Mouse (Mus musculus): ENCODE measurements around the gene Strc. TPM values are rescaled to one million over a fixed set of nuclear protein-coding genes. Genes with fewer than 3 reads are reported as not detected.
"Not testable (repeated sequence)": the region's sequence is repeated elsewhere in the genome, so short reads cannot be mapped to it uniquely, and the experiment has no call there.

Gene Strc
- polyA plus RNA-seq (2012; rRNA removed): 0.17 and 0.30 TPM in 2 replicates

GRCm38 (mm10) chr2:121386961-121387575 is at the start of gene Strc:
Gene Strc, minus strand, starts transcription at chr2:121387168.
- not testable (repeated sequence) for H3K27ac ChIP-seq (ENCODE audit: insufficient read depth, low read length); H3K4me3 ChIP-seq (ENCODE audit: insufficient read depth, low read length); H3K4me1 ChIP-seq (ENCODE audit: control insufficient read depth, insufficient read depth, low read length)

GRCm38 (mm10) chr2:121434854-121435253 is 47.9 kb upstream of the Strc start:
- no peak overlapping the region for H3K27ac ChIP-seq (ENCODE audit: insufficient read depth, low read length)
- H3K4me3 ChIP-seq (ENCODE audit: insufficient read depth, low read length): no peak overlapping the region
- TF ChIP-seq CTCF (IDR thresholded peaks at IDR 0.05; ENCODE audit: extremely low read depth, insufficient read depth, low read length) (no peak), POLR2A (IDR thresholded peaks at IDR 0.05; ENCODE audit: extremely low read depth, insufficient read depth, low read length) (no peak)
- H3K4me1 ChIP-seq (ENCODE audit: control insufficient read depth, insufficient read depth, low read length): no peaks in the 10 kb centered on the region

- Histone ChIP-seq H3K4me3 (ENCODE audit: insufficient read depth, low read length) (no peak overlapping the region), H3K27ac (ENCODE audit: insufficient read depth, low read length) (no peak overlapping the region), H3K4me1 (ENCODE audit: control insufficient read depth, insufficient read depth, low read length) (no peaks in the 10 kb centered on the region)
- no peak for TF ChIP-seq POLR2A (IDR thresholded peaks at IDR 0.05; ENCODE audit: extremely low read depth, insufficient read depth, low read length)
- no peak for TF ChIP-seq CTCF (IDR thresholded peaks at IDR 0.05; ENCODE audit: extremely low read depth, insufficient read depth, low read length)
Observed at GRCm38 (mm10) chr2:121425890-121426289, 38.9 kb upstream of the Strc start.

GRCm38 (mm10) chr2:121423166-121423565 is 36.2 kb upstream of the Strc start:
- Histone ChIP-seq H3K4me3 (ENCODE audit: insufficient read depth, low read length) (no peak overlapping the region), H3K4me1 (ENCODE audit: control insufficient read depth, insufficient read depth, low read length) (no peaks in the 10 kb centered on the region; the same call in 1 of the 2 replicates), H3K27ac (ENCODE audit: insufficient read depth, low read length) (no peak overlapping the region)
- TF ChIP-seq CTCF (IDR thresholded peaks at IDR 0.05; ENCODE audit: extremely low read depth, insufficient read depth, low read length) (no peak), POLR2A (IDR thresholded peaks at IDR 0.05; ENCODE audit: extremely low read depth, insufficient read depth, low read length) (no peak)

DNA sequence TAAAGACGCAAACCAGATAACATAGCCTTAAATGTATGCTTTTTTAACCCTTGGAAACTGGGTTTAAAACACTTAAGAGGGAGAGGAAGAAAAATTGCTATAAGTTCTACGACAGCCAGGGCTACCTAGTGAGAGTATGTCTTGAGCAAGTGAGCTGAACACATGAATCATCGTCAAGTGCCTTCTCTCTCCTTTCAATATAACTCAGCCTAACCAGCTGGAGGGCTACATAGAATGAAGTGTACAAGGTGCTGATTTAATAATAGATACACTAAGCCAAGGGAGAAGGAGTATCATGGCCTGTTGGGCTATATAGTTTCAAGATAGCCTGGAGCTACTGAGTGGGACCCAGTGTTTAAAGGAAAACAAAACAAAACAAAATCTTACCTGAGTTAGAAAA is 31.5 kb upstream of the Strc start:
- H3K27ac ChIP-seq (ENCODE audit: insufficient read depth, low read length): no peak overlapping the region
- H3K4me1 ChIP-seq (ENCODE audit: control insufficient read depth, insufficient read depth, low read length): peaks cover 3% of the 10 kb centered on the region; the same call in 1 of the 2 replicates
- no peak overlapping the region for H3K4me3 ChIP-seq (ENCODE audit: insufficient read depth, low read length)
- TF ChIP-seq CTCF (IDR thresholded peaks at IDR 0.05; ENCODE audit: extremely low read depth, insufficient read depth, low read length) (no peak), POLR2A (IDR thresholded peaks at IDR 0.05; ENCODE audit: extremely low read depth, insufficient read depth, low read length) (no peak)

DNA sequence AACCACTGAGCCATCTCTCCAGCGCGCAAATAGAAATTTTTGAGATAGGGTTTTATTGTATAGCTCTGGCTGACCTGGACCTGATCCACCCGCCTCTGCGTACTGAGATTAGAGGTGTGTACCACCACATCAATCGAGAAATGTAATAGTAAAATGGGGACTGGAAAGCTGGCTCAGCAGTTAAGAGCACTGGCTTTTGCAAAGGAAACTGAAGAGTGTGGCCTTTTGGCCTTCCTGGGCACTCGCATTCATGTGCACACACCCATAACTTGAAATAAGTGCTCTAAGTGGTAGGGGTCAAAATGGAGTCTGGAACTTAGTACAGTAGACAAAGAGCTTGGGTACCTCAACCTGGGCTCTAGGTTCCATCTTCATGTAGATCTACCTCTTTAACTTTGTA is 29.4 kb upstream of the Strc start:
- TF ChIP-seq CTCF (IDR thresholded peaks at IDR 0.05; ENCODE audit: extremely low read depth, insufficient read depth, low read length) (no peak), POLR2A (IDR thresholded peaks at IDR 0.05; ENCODE audit: extremely low read depth, insufficient read depth, low read length) (no peak)
- no peak overlapping the region for H3K4me3 ChIP-seq (ENCODE audit: insufficient read depth, low read length)
- H3K27ac ChIP-seq (ENCODE audit: insufficient read depth, low read length): no peak overlapping the region
- peaks cover 3% of the 10 kb centered on the region; the same call in 1 of the 2 replicates for H3K4me1 ChIP-seq (ENCODE audit: control insufficient read depth, insufficient read depth, low read length)

GRCm38 (mm10) chr2:121415591-121415990 is 28.6 kb upstream of the Strc start:
- Histone ChIP-seq H3K27ac (ENCODE audit: insufficient read depth, low read length) (no peak overlapping the region), H3K4me1 (ENCODE audit: control insufficient read depth, insufficient read depth, low read length) (peaks cover 3% of the 10 kb centered on the region; the same call in 1 of the 2 replicates), H3K4me3 (ENCODE audit: insufficient read depth, low read length) (peak overlapping the region; percentile 93; the same call in 1 of the 2 replicates)
- TF ChIP-seq POLR2A (IDR thresholded peaks at IDR 0.05; ENCODE audit: extremely low read depth, insufficient read depth, low read length) (no peak), CTCF (IDR thresholded peaks at IDR 0.05; ENCODE audit: extremely low read depth, insufficient read depth, low read length) (no peak)

- Histone ChIP-seq H3K4me1 (ENCODE audit: control insufficient read depth, insufficient read depth, low read length) (peaks cover 3% of the 10 kb centered on the region; the same call in 1 of the 2 replicates), H3K27ac (ENCODE audit: insufficient read depth, low read length) (no peak overlapping the region), H3K4me3 (ENCODE audit: insufficient read depth, low read length) (peak overlapping the region; percentile 93; the same call in 1 of the 2 replicates)
- TF ChIP-seq CTCF (IDR thresholded peaks at IDR 0.05; ENCODE audit: extremely low read depth, insufficient read depth, low read length) (no peak), POLR2A (IDR thresholded peaks at IDR 0.05; ENCODE audit: extremely low read depth, insufficient read depth, low read length) (no peak)
Observed at GRCm38 (mm10) chr2:121415103-121415502, 28.1 kb upstream of the Strc start.

GRCm38 (mm10) chr2:121414139-121414685 is 27.2 kb upstream of the Strc start:
- H3K4me3 ChIP-seq (ENCODE audit: insufficient read depth, low read length): peak overlapping the region; percentile 93
- H3K4me1 ChIP-seq (ENCODE audit: control insufficient read depth, insufficient read depth, low read length): peaks cover 3% of the 10 kb centered on the region; the same call in 1 of the 2 replicates
- TF ChIP-seq CTCF (IDR thresholded peaks at IDR 0.05; ENCODE audit: extremely low read depth, insufficient read depth, low read length): no peak
- no peak for TF ChIP-seq POLR2A (IDR thresholded peaks at IDR 0.05; ENCODE audit: extremely low read depth, insufficient read depth, low read length)
- peak overlapping the region; percentile 98 for H3K27ac ChIP-seq (ENCODE audit: insufficient read depth, low read length)

GRCm38 (mm10) chr2:121413387-121414042 is 26.5 kb upstream of the Strc start, which contains the start of the genes Pdia3 and Catsper2:
Gene Pdia3, plus strand, starts transcription at chr2:121413775.
Gene Catsper2, minus strand, starts transcription at chr2:121413792.
- TF ChIP-seq POLR2A (IDR thresholded peaks at IDR 0.05; ENCODE audit: extremely low read depth, insufficient read depth, low read length): peak; percentile 79
- TF ChIP-seq CTCF (IDR thresholded peaks at IDR 0.05; ENCODE audit: extremely low read depth, insufficient read depth, low read length): no peak
- H3K4me3 ChIP-seq (ENCODE audit: insufficient read depth, low read length): peak within 1 kb of the TSS; percentile 93
- peaks cover 3% of the 10 kb centered on the region; the same call in 1 of the 2 replicates for H3K4me1 ChIP-seq (ENCODE audit: control insufficient read depth, insufficient read depth, low read length)
- H3K27ac ChIP-seq (ENCODE audit: insufficient read depth, low read length): peak within 1 kb of the TSS; percentile 98

Data from cortical plate, adult 2 months (tissue).